Mouse (Mus musculus): ENCODE results near the gene Ranbp3l.

GRCm38 (mm10) chr15:9096865-9097264 lies 129.1 kb downstream of the Ranbp3l start:
- TF ChIP-seq POLR2A (IDR thresholded peaks at IDR 0.05; ENCODE audit: insufficient read depth, low read length): no peak
- no peak for TF ChIP-seq CTCF (IDR thresholded peaks at IDR 0.05; ENCODE audit: low read depth, low read length)
- TF ChIP-seq EP300 (IDR thresholded peaks at IDR 0.05; ENCODE audit: insufficient read depth, low read depth, low read length): no peak

Measured in ES-Bruce4 (cell line).